Mouse (Mus musculus): ENCODE data around the gene Ccdc158. TPM values are rescaled to one million over a fixed set of nuclear protein-coding genes. Genes with fewer than 3 reads are reported as not detected.

Gene Ccdc158
- 0.43 and 0.44 TPM in 2 replicates for polyA plus RNA-seq (2015; fragmentation: Nextera tagmentation; extraction: Ambion mirVana)

- Histone ChIP-seq H3K9ac (peak within 1 kb of the TSS; percentile 63), H3K36me3 (no peaks in the 10 kb centered on the region), H3K4me2 (peak within 1 kb of the TSS; percentile 74), H3K27ac (no peak within 1 kb of the TSS), H3K9me3 (no peaks in the 10 kb centered on the region), H3K27me3 (0 out of 2 replicates have a peak, but pooled peaks cover 2% of the 10 kb centered on the region), H3K4me1 (replicated peaks) (peaks cover 8% of the 10 kb centered on the region), H3K4me3 (peak within 1 kb of the TSS; percentile 48)
- WGBS = 14% methylated on average over 52 of the region's 55 CpGs
- ATAC-seq (ENCODE audit: low FRiP score) = peak; percentile 94
Measured at GRCm38 (mm10) chr5:92674859-92675573, at the start of gene Ccdc158. Gene Ccdc158 (minus strand): TSS chr5:92675271.

DNA sequence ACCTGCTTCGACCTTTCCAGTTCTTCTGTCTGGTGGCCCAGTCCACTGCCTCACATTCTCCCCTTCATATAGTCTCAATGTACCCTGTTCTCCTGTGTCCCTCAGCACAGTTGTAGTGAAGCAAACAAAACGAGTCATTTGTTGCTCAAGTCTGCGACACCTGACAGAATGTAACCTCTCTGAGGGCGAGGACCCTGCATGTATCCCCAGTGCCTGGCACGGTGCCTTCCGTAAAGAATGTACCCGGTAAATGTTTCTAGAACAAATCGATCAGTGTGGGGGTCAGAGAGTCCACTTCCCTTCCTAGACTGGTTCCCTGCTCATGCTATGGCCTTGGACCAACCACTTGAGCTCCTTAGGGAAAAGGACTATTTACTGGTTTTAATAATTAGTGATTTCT, 46.5 kb upstream of the Ccdc158 start:
- WGBS = 92% methylated on average over 8 of the region's 8 CpGs
- H3K27me3 ChIP-seq = no peaks in the 10 kb centered on the region
- H3K4me2 ChIP-seq = no peak overlapping the region
- ATAC-seq (ENCODE audit: low FRiP score) = no peak
- no peaks in the 10 kb centered on the region for H3K9me3 ChIP-seq
- no peaks in the 10 kb centered on the region for H3K36me3 ChIP-seq
- no peak overlapping the region for H3K4me3 ChIP-seq
- H3K27ac ChIP-seq = no peak overlapping the region
- no peaks in the 10 kb centered on the region for H3K4me1 ChIP-seq (replicated peaks)
- H3K9ac ChIP-seq = no peak overlapping the region

GRCm38 (mm10) chr5:92718856-92719255, 43.8 kb upstream of the Ccdc158 start:
- 84% methylated on average over 2 of the region's 3 CpGs for WGBS
- no peak overlapping the region for H3K27ac ChIP-seq

DNA sequence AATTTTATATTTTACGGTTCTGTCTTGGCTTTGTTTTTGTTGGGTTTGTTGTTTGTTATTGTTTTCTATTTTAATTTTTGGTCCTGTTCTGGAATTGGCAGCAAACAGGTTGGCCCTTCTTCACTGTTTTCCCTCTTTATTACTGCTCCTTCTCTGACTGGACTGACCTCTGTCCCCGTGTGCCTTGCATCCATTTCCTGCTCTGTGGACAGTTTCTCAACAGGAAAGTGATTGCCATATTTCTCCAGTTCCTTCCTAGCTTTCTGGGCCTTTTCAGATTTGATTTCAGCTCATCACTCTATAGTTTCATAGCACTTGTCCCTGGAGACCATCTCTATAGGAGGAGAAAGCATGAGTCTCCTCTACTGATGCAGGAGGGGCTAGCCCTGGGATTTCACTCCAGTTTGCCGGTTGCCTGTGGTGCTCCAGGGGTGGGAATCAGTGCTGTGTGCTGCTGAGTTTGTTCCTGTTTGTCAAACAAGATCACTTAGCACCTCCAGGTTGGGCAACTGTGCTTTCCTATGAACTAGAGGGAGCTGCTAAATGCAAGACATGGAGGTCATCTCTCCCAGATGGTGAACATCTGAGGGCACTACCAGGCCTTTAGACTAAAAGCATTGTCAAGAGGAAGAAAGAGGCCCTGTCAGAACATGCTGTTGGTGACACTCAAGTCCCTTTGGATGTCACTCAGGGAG, 42.7 kb upstream of the Ccdc158 start:
- Histone ChIP-seq H3K4me1 (replicated peaks) (no peaks in the 10 kb centered on the region), H3K27me3 (no peaks in the 10 kb centered on the region), H3K27ac (no peak overlapping the region), H3K9ac (no peak overlapping the region), H3K36me3 (no peaks in the 10 kb centered on the region), H3K4me2 (no peak overlapping the region), H3K9me3 (no peaks in the 10 kb centered on the region), H3K4me3 (no peak overlapping the region)
- no peak for ATAC-seq (ENCODE audit: low FRiP score)
- WGBS = 79% methylated on average over 3 of the region's 3 CpGs

More at GRCm38 (mm10) chr5:92718856-92719255, 43.8 kb upstream of the Ccdc158 start:
- Histone ChIP-seq H3K36me3 (no peaks in the 10 kb centered on the region), H3K9me3 (no peaks in the 10 kb centered on the region), H3K27me3 (no peaks in the 10 kb centered on the region), H3K4me1 (replicated peaks) (no peaks in the 10 kb centered on the region), H3K9ac (no peak overlapping the region), H3K4me2 (no peak overlapping the region), H3K4me3 (no peak overlapping the region)
- ATAC-seq (ENCODE audit: low FRiP score) = no peak

DNA sequence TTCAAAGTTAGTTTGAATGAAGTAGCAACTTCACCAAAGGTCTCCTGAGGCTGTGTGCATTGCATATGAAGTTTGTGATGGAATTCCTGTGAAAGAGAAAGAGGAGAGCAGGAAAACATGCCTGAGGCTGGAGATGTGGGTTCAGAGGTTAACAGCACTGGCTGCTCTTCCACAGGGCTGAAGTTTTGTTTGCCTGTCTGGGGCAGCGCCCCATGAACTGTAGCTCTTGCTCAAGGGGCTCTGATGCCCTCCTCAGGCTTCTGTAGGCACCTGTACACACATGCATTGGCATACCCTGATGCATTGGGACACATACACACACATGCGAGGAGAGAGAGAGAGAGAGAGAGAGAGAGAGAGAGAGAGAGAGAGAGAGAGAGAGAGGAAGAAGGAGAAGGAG, 40.8 kb upstream of the Ccdc158 start:
- no peak overlapping the region for H3K4me3 ChIP-seq
- no peaks in the 10 kb centered on the region for H3K36me3 ChIP-seq
- H3K27ac ChIP-seq = no peak overlapping the region
- H3K4me1 ChIP-seq (replicated peaks) = no peaks in the 10 kb centered on the region
- WGBS = 73% methylated on average over 2 of the region's 2 CpGs
- no peaks in the 10 kb centered on the region for H3K9me3 ChIP-seq
- H3K27me3 ChIP-seq = no peaks in the 10 kb centered on the region
- H3K4me2 ChIP-seq = no peak overlapping the region
- no peak overlapping the region for H3K9ac ChIP-seq
- no peak for ATAC-seq (ENCODE audit: low FRiP score)

DNA sequence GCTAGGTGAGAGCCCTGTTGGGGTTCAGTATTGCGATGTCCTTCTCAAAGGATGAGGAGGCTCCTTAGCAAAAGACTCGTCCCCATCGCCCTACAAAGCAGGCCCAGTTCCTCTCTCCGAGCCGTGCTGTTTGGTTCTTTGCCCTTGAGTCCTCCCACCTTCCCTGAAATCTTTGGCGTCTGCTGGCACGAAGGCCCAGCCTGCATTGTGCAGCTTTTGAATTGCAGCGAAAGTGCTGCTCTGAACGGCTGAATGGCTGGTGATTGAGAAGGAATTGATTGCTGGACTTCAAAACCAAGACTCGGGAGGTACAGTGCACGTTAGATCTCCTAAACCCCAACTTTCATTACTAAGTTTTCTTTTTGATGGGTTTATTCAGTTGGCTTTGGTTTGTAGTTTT, 40.2 kb upstream of the Ccdc158 start:
- no peak overlapping the region for H3K4me3 ChIP-seq
- no peaks in the 10 kb centered on the region for H3K36me3 ChIP-seq
- no peak overlapping the region for H3K9ac ChIP-seq
- H3K9me3 ChIP-seq = no peaks in the 10 kb centered on the region
- H3K27ac ChIP-seq = no peak overlapping the region
- no peaks in the 10 kb centered on the region for H3K27me3 ChIP-seq
- no peak overlapping the region for H3K4me2 ChIP-seq
- H3K4me1 ChIP-seq (replicated peaks) = no peaks in the 10 kb centered on the region
- 42% methylated on average over 11 of the region's 11 CpGs for WGBS
- ATAC-seq (ENCODE audit: low FRiP score) = no peak

- 93% methylated on average over 2 of the region's 2 CpGs for WGBS
- ATAC-seq (ENCODE audit: low FRiP score) = no peak
- Histone ChIP-seq H3K9me3 (no peaks in the 10 kb centered on the region), H3K4me1 (replicated peaks) (no peaks in the 10 kb centered on the region), H3K4me3 (no peak overlapping the region), H3K9ac (no peak overlapping the region), H3K4me2 (no peak overlapping the region), H3K27ac (no peak overlapping the region), H3K36me3 (no peaks in the 10 kb centered on the region), H3K27me3 (no peaks in the 10 kb centered on the region)
Measured at GRCm38 (mm10) chr5:92714886-92715285, 39.8 kb upstream of the Ccdc158 start.

DNA sequence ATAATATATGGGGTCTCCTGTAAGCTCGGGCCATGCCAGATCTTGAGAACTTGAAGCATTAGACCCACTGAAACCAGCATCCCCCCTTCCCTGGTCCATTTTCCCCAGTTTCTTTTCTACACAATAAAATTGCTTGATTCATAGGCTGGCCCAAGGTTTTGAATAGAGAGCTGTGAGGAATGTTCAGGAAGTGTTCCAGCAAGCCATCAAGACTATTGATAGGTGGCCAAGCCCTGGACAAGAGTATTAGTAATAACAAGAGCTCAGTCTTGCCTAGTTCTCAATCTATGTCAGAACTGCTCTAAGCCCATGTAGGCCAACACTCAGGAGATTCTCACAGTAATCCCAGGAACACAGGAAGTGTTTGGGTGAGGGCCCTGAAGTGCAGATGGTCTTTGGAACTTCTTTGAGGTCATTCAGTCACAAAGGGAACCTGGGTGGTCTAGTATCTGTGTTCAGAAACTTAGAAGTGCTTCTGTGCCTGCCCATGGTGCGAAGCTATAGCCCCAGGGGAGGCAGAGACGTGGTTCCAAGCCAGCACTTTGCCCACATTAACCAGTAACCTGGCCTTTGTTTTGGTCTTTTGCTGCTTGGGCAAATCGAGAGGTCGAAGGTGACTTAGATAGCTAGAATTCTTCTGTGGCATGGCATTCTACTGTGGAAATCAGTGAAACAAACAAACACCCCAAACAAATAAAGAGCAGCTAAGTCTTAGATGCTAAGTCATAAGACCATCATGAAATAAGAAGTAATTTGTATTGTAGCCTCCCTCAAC, 37.7 kb upstream of the Ccdc158 start:
- no peak overlapping the region for H3K9ac ChIP-seq
- H3K36me3 ChIP-seq = no peaks in the 10 kb centered on the region
- no peaks in the 10 kb centered on the region for H3K27me3 ChIP-seq
- no peak overlapping the region for H3K4me2 ChIP-seq
- no peak overlapping the region for H3K4me3 ChIP-seq
- WGBS = 79% methylated on average over 5 of the region's 5 CpGs
- no peaks in the 10 kb centered on the region for H3K9me3 ChIP-seq
- H3K27ac ChIP-seq = no peak overlapping the region
- no peaks in the 10 kb centered on the region for H3K4me1 ChIP-seq (replicated peaks)
- ATAC-seq (ENCODE audit: low FRiP score) = no peak

DNA sequence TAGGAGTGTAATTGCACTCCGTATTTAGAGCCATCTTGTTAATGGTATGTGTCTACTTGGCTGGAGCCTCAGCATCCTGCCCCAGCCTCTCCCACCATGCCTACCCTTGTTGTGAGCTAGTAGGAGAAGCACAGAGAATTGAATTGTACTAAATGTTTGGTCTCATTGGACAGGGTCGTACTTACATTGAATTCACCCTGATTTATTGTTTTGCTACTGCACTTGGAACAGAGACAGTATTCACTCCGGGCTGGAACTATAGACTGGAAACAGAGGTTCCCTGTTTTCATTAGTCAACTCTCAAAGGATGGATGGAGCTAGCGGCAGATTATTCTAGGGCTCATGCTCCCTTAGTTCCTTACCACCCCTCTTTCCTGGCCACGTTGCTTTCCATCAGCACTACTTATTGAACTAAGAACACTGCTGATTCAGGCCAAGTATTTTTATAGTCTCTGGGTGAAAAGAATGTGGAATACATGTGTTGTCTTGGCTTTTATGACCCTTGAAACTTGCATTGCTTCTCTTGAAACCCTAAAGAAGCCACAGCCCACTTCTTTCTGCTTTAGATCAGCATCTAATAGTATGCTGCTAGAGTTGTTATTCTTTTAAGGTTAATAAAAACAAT, 36.7 kb upstream of the Ccdc158 start:
- Histone ChIP-seq H3K4me3 (no peak overlapping the region), H3K4me2 (no peak overlapping the region), H3K27ac (no peak overlapping the region), H3K27me3 (no peaks in the 10 kb centered on the region), H3K9me3 (no peaks in the 10 kb centered on the region), H3K9ac (no peak overlapping the region), H3K36me3 (no peaks in the 10 kb centered on the region), H3K4me1 (replicated peaks) (peaks cover 3% of the 10 kb centered on the region; the same call in 1 of the 2 replicates)
- ATAC-seq (ENCODE audit: low FRiP score) = no peak
- WGBS = 47% methylated on average over 5 of the region's 5 CpGs

GRCm38 (mm10) chr5:92710779-92711178, 35.7 kb upstream of the Ccdc158 start:
- WGBS = 75% methylated on average over 8 of the region's 8 CpGs
- Histone ChIP-seq H3K4me3 (no peak overlapping the region), H3K27ac (no peak overlapping the region), H3K4me2 (no peak overlapping the region), H3K4me1 (replicated peaks) (peaks cover 9% of the 10 kb centered on the region), H3K9ac (no peak overlapping the region), H3K9me3 (no peaks in the 10 kb centered on the region), H3K36me3 (no peaks in the 10 kb centered on the region), H3K27me3 (no peaks in the 10 kb centered on the region)
- ATAC-seq (ENCODE audit: low FRiP score) = no peak

GRCm38 (mm10) chr5:92707921-92708491, 32.9 kb upstream of the Ccdc158 start:
- 10% methylated on average over 7 of the region's 7 CpGs for WGBS
- no peaks in the 10 kb centered on the region for H3K9me3 ChIP-seq
- H3K4me3 ChIP-seq = no peak overlapping the region
- H3K9ac ChIP-seq = no peak overlapping the region
- no peaks in the 10 kb centered on the region for H3K27me3 ChIP-seq
- H3K4me1 ChIP-seq (replicated peaks) = peaks cover 9% of the 10 kb centered on the region
- ATAC-seq (ENCODE audit: low FRiP score) = no peak
- no peak overlapping the region for H3K27ac ChIP-seq
- H3K4me2 ChIP-seq = no peak overlapping the region
- no peaks in the 10 kb centered on the region for H3K36me3 ChIP-seq

- no peaks in the 10 kb centered on the region for H3K9me3 ChIP-seq
- H3K27me3 ChIP-seq = no peaks in the 10 kb centered on the region
- no peak overlapping the region for H3K27ac ChIP-seq
- no peak overlapping the region for H3K4me3 ChIP-seq
- H3K9ac ChIP-seq = no peak overlapping the region
- ATAC-seq (ENCODE audit: low FRiP score) = no peak
- H3K4me2 ChIP-seq = no peak overlapping the region
- peaks cover 17% of the 10 kb centered on the region for H3K4me1 ChIP-seq (replicated peaks)
- 79% methylated on average over 8 of the region's 8 CpGs for WGBS
- H3K36me3 ChIP-seq = no peaks in the 10 kb centered on the region
Measured at GRCm38 (mm10) chr5:92703671-92704070, 28.6 kb upstream of the Ccdc158 start.
